Mouse (Mus musculus): ENCODE data around the gene Rnf212. TPM values are rescaled to one million over a fixed set of nuclear protein-coding genes. Genes with fewer than 3 reads are reported as not detected.

Rnf212 gene
- polyA plus RNA-seq, 1 experiment from 2014 or later = 1.1 TPM

GRCm38 (mm10) chr5:108680871-108681270 is 93.9 kb downstream of the Rnf212 start:
- Histone ChIP-seq H3K9me3 (no peaks in the 10 kb centered on the region), H3K27ac (no peak overlapping the region), H3K4me3 (no peak overlapping the region), H3K36me3 (0 out of 2 replicates have a peak, but pooled peaks cover 6% of the 10 kb centered on the region), H3K27me3 (ENCODE audit: insufficient read depth, poor library complexity, severe bottlenecking) (no peaks in the 10 kb centered on the region), H3K4me1 (peaks cover 17% of the 10 kb centered on the region)
- no peak for DNase-seq (ENCODE audit: low spot score)
- 96% methylated on average over 6 of the region's 6 CpGs for WGBS

GRCm38 (mm10) chr5:108679909-108680308 is 94.9 kb downstream of the Rnf212 start:
- Histone ChIP-seq H3K36me3 (0 out of 2 replicates have a peak, but pooled peaks cover 5% of the 10 kb centered on the region), H3K9me3 (no peaks in the 10 kb centered on the region), H3K4me1 (peaks cover 17% of the 10 kb centered on the region), H3K27me3 (ENCODE audit: insufficient read depth, poor library complexity, severe bottlenecking) (no peaks in the 10 kb centered on the region), H3K27ac (no peak overlapping the region), H3K4me3 (no peak overlapping the region)
- 63% methylated on average over 3 of the region's 3 CpGs for WGBS
- no peak for DNase-seq (ENCODE audit: low spot score)

Other genes starting within 250 kb of the Rnf212 start
- gene Cplx1, start 225.0 kb downstream of the Rnf212 start, polyA plus RNA-seq (2016; fragmentation: Nextera tagmentation; extraction: Ambion mirVana) = 0.64 and 0.70 TPM in 2 replicates
- gene Gak, start 145.2 kb downstream of the Rnf212 start, polyA plus RNA-seq (2016; fragmentation: Nextera tagmentation; extraction: Ambion mirVana) = 47.0 and 49.4 TPM in 2 replicates
- 20.3 and 23.2 TPM in 2 replicates for gene Tmem175, start 145.2 kb downstream of the Rnf212 start, polyA plus RNA-seq (2016; fragmentation: Nextera tagmentation; extraction: Ambion mirVana)
- 15.1 and 16.3 TPM in 2 replicates for gene Idua, start 114.7 kb downstream of the Rnf212 start, polyA plus RNA-seq (2016; fragmentation: Nextera tagmentation; extraction: Ambion mirVana)
- 7.9 and 8.5 TPM in 2 replicates for gene Dgkq, start 105.3 kb downstream of the Rnf212 start, polyA plus RNA-seq (2016; fragmentation: Nextera tagmentation; extraction: Ambion mirVana)
- gene Slc26a1, start 99.4 kb downstream of the Rnf212 start, polyA plus RNA-seq (2016; fragmentation: Nextera tagmentation; extraction: Ambion mirVana) = 0.58 and 0.85 TPM in 2 replicates
- 29.0 and 31.3 TPM in 2 replicates for gene Fgfrl1, start 82.6 kb downstream of the Rnf212 start, polyA plus RNA-seq (2016; fragmentation: Nextera tagmentation; extraction: Ambion mirVana)
- not detected in 2 replicates for gene Tmed11, start 20.4 kb upstream of the Rnf212 start, polyA plus RNA-seq (2016; fragmentation: Nextera tagmentation; extraction: Ambion mirVana)
- not detected in 2 replicates for gene Vmn2r8, start 33.9 kb upstream of the Rnf212 start, polyA plus RNA-seq (2016; fragmentation: Nextera tagmentation; extraction: Ambion mirVana)
- gene Vmn2r9, start 77.6 kb upstream of the Rnf212 start, polyA plus RNA-seq (2016; fragmentation: Nextera tagmentation; extraction: Ambion mirVana) = not detected in 2 replicates
- gene Vmn2r10, start 231.5 kb upstream of the Rnf212 start, polyA plus RNA-seq (2016; fragmentation: Nextera tagmentation; extraction: Ambion mirVana) = not detected in 2 replicates